ENCODE assay signal across 8 mouse cellular contexts in genomic region chr9:65201381-65202164, GRCm38 (mm10). TPM values are rescaled to one million over a fixed set of nuclear protein-coding genes. Genes with fewer than 3 reads are reported as not detected.
DNase-seq lines count a peak whose midpoint lies in the region; ATAC-seq lines count a peak whose summit lies in the region.

No protein-coding gene starts in this region.

- H3K9me3 ChIP-seq in hindbrain, embryonic 14.5 days (ENCODE audit: control insufficient read depth, low read length), result no peaks in the 10 kb centered on the region

- ATAC-seq in hindbrain, embryonic 14.5 days (ENCODE audit: low FRiP score), result peak; percentile 90

- H3K4me3 ChIP-seq in hindbrain, embryonic 14.5 days (replicated peaks; ENCODE audit: low read length), result peak overlapping the region; percentile 38

- H3K27ac ChIP-seq in hindbrain, embryonic 14.5 days, result peak overlapping the region; percentile 95

- under 1% methylated on average over 18 of the region's 18 CpGs for WGBS in hindbrain, embryonic 14.5 days

- H3K9ac ChIP-seq in hindbrain, embryonic 14.5 days, result peak overlapping the region; percentile 70

- H3K27me3 ChIP-seq in hindbrain, embryonic 14.5 days (ENCODE audit: control insufficient read depth, insufficient read depth, low read length), result no peaks in the 10 kb centered on the region

- peak overlapping the region; percentile 66 for H3K4me2 ChIP-seq in hindbrain, embryonic 14.5 days (replicated peaks)

- no peaks in the 10 kb centered on the region for H3K36me3 ChIP-seq in hindbrain, embryonic 14.5 days (replicated peaks; ENCODE audit: control insufficient read depth, insufficient read depth)

- peaks cover 4% of the 10 kb centered on the region; the same call in 1 of the 2 replicates for H3K4me1 ChIP-seq in hindbrain, embryonic 14.5 days (replicated peaks; ENCODE audit: control insufficient read depth, insufficient read depth, low read length)

- DNase-seq in R1 (ENCODE audit: low read depth, low spot score), result peak; percentile 96
- peak; percentile 85 to 93 for DNase-seq in cerebellum, postnatal 25 days
- DNase-seq in frontal cortex, postnatal 25 days (ENCODE audit: low spot score in 2 of 2), result peak; percentile 55 to 58
- DNase-seq in hindbrain, embryonic 14.5 days (ENCODE audit: low spot score), result peak; percentile 97
- peak; percentile 61 to 65 for DNase-seq in layer of hippocampus, postnatal 36 days
- peak; percentile 89 for DNase-seq in lung, postnatal 25 days (ENCODE audit: low spot score)
- DNase-seq in retina, embryonic 14.5 days (ENCODE audit: low spot score), result peak; percentile 94
- DNase-seq in thymus, postnatal 36 days, result peak; percentile 71 to 73

RNA-seq across cellular contexts. Expression of gene Parp16, which starts 6.4 kb away (rescaled TPM):
- polyA plus RNA-seq in hindbrain, embryonic 14.5 days (2014; fragmentation: Nextera tagmentation; extraction: Ambion mirVana), result 6.3 and 7.9 TPM in 2 replicates
- total RNA-seq in layer of hippocampus, postnatal 36 days (2021), result 1 to 10 TPM; 4.6 to 4.9 TPM

Comparison
In these comparisons a context has a peak if more than half of its experiments do, and no peak if none do; other contexts are left out.
1. Peak in every context shown above with its lines: DNase-seq, ATAC-seq, H3K4me3 ChIP-seq and H3K27ac ChIP-seq.